Mouse (Mus musculus) kidney, embryonic 16.5 days (tissue): ENCODE measurements at regions not wholly inside any gene's neighbourhood (a gene's known extent, or its start where the extent isn't known, plus 50 kb on each side); places are given as distances from the start of the nearest gene placed in this dataset.
"Not testable (repeated sequence)": the region's sequence is repeated elsewhere in the genome, so short reads cannot be mapped to it uniquely, and the experiment has no call there.

Experiments used
- ATAC-seq: fragments of 200-750 bp; cut with Nextera tagmentation; 2 replicates; pipeline ENCODE4 v1.8.0; 2017; ENCODE audit warnings: moderate TSS enrichment; ENCODE audit not compliant: low FRiP score, low TSS enrichment
- H3K27ac ChIP-seq: fragments of 300-500 bp; sonication (generic); 2 replicates; pipeline ENCODE4 v1.5.1; 2014; ENCODE audit warnings: low read length
- H3K27me3 ChIP-seq: fragments of 300-500 bp; sonication (generic); 2 replicates; pipeline ENCODE4 v1.6.1; 2014; ENCODE audit warnings: low read length, control low read depth, mixed read lengths; ENCODE audit not compliant: insufficient read depth
- H3K36me3 ChIP-seq: fragments of 300-500 bp; sonication (generic); 2 replicates; pipeline ENCODE4 v1.6.1; 2014; ENCODE audit warnings: low read length, control low read depth, mixed read lengths; ENCODE audit not compliant: insufficient read depth
- H3K4me1 ChIP-seq: fragments of 300-500 bp; sonication (generic); 2 replicates; pipeline ENCODE4 v1.6.1; 2014; ENCODE audit warnings: low read length, control low read depth, mixed read lengths; ENCODE audit not compliant: insufficient read depth
- H3K4me2 ChIP-seq: fragments of 300-500 bp; sonication (generic); replicated peaks from 2 replicates; pipeline ENCODE4 v1.6.1; 2014; ENCODE audit warnings: low read depth, low read length
- H3K4me3 ChIP-seq: fragments of 300-500 bp; sonication (generic); 2 replicates; pipeline ENCODE4 v1.5.1; 2014; ENCODE audit warnings: mild to moderate bottlenecking, low read length
- H3K9ac ChIP-seq: fragments of 300-500 bp; sonication (generic); replicated peaks from 2 replicates; pipeline ENCODE4 v1.6.1; 2014; ENCODE audit warnings: low read length
- H3K9me3 ChIP-seq: fragments of 300-500 bp; sonication (generic); 2 replicates; pipeline ENCODE4 v1.6.1; 2016; ENCODE audit warnings: low read length, control low read depth
- WGBS: fragments of 180-500 bp; shearing (Covaris S2); extraction: QIAGEN DNeasy Blood & Tissue Kit; methylation state at CpG from one replicate; pipeline ENCODE4 v1.1.7; 2014; 5-methylcytosine and 5-hydroxymethylcytosine counted together

DNA sequence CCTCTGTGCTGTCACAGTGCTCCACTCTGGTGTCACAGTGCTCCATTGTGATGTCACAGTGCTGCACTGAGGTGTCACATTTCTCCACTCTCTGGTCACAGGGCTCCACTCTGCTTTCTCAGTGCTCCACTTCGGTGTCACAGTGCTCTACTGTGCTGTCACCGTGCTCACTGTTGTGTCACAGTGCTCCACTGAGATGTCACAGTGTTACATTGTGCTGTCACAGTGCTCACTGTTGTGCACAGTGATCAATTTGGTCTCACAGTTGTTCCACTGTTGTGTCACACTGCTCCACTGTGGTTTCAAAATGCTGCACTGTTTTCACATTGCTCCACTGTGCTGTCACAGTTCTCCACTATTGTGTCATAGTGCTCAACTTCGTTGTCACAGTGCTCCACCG, 87.4 kb upstream of the Scaf8 start:
- 79% methylated on average over 4 of the region's 4 CpGs for WGBS
- H3K36me3 ChIP-seq: no peaks in the 10 kb centered on the region
- peaks cover 30% of the 10 kb centered on the region; the same call in 1 of the 2 replicates for H3K9me3 ChIP-seq
- H3K4me3 ChIP-seq: no peak overlapping the region
- no peaks in the 10 kb centered on the region for H3K4me1 ChIP-seq
- no peak for ATAC-seq
- H3K27ac ChIP-seq: no peak overlapping the region
- H3K9ac ChIP-seq: no peak overlapping the region
- H3K4me2 ChIP-seq: no peak overlapping the region
- no peaks in the 10 kb centered on the region for H3K27me3 ChIP-seq

GRCm38 (mm10) chr17:3029750-3030149, 85.0 kb upstream of the Scaf8 start:
- not testable (repeated sequence) for H3K4me1 ChIP-seq, H3K4me3 ChIP-seq, H3K27ac ChIP-seq, H3K9ac ChIP-seq, H3K27me3 ChIP-seq, H3K4me2 ChIP-seq, H3K36me3 ChIP-seq
- peaks cover 25% of the 10 kb centered on the region; the same call in 1 of the 2 replicates for H3K9me3 ChIP-seq
- WGBS: 62% methylated on average over 2 of the region's 2 CpGs
- peak; percentile 66 for ATAC-seq

- no peak for ATAC-seq
- H3K9me3 ChIP-seq: peaks cover 26% of the 10 kb centered on the region
- H3K9ac ChIP-seq: no peak overlapping the region
- H3K4me1 ChIP-seq: no peaks in the 10 kb centered on the region
- H3K4me2 ChIP-seq: no peak overlapping the region
- no peaks in the 10 kb centered on the region for H3K27me3 ChIP-seq
- no peak overlapping the region for H3K4me3 ChIP-seq
- H3K36me3 ChIP-seq: no peaks in the 10 kb centered on the region
- no peak overlapping the region for H3K27ac ChIP-seq
- 74% methylated on average over 2 of the region's 2 CpGs for WGBS
Observed at GRCm38 (mm10) chr17:3035099-3035498, 79.7 kb upstream of the Scaf8 start.

DNA sequence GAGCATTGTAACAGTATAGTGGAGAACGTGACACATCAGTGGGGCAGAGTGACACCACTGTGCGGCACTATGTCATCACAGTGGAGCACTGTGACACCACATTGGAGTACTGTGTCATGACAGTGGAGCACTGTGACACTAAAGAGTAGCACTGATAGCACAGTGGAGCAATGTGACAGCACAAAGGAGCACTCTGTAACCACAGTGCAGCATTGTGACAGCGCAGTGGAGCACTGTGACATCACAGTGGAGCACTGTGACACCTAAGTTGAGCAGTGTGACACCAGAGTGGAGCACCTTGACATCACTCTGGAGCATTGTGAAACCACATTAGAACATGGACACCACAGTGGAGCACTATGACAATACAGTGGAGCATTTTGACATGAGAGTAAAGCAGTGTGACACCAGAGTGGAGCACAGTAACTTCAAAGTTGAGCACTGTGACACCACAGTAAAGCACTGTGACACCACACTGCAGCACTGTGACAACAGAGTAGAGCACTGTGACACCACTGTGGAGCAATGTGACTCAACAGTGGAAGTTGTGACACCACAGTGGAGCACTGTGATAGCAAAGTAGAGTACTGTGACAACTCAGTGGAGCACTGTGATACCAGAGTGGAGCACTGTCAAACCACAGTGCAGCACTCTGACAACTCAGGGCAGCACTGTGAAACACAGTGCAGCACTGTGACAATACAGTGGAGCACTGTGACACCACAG, 77.5 kb upstream of the Scaf8 start:
- H3K4me1 ChIP-seq: no peaks in the 10 kb centered on the region
- H3K27me3 ChIP-seq: no peaks in the 10 kb centered on the region
- no peak overlapping the region for H3K4me2 ChIP-seq
- no peak overlapping the region for H3K4me3 ChIP-seq
- no peak overlapping the region for H3K9ac ChIP-seq
- no peaks in the 10 kb centered on the region for H3K36me3 ChIP-seq
- no peak overlapping the region for H3K27ac ChIP-seq
- no peak for ATAC-seq
- peaks cover 9% of the 10 kb centered on the region for H3K9me3 ChIP-seq
- WGBS: 43% methylated on average over 3 of the region's 3 CpGs

- no peak overlapping the region for H3K4me2 ChIP-seq
- H3K27ac ChIP-seq: no peak overlapping the region
- H3K27me3 ChIP-seq: no peaks in the 10 kb centered on the region
- H3K9ac ChIP-seq: no peak overlapping the region
- peaks cover 9% of the 10 kb centered on the region for H3K9me3 ChIP-seq
- ATAC-seq: no peak
- no peaks in the 10 kb centered on the region for H3K4me1 ChIP-seq
- no peak overlapping the region for H3K4me3 ChIP-seq
- WGBS: 84% methylated on average over 1 of the region's 1 CpGs
- H3K36me3 ChIP-seq: no peaks in the 10 kb centered on the region
Observed at GRCm38 (mm10) chr17:3038067-3038466, 76.7 kb upstream of the Scaf8 start.

DNA sequence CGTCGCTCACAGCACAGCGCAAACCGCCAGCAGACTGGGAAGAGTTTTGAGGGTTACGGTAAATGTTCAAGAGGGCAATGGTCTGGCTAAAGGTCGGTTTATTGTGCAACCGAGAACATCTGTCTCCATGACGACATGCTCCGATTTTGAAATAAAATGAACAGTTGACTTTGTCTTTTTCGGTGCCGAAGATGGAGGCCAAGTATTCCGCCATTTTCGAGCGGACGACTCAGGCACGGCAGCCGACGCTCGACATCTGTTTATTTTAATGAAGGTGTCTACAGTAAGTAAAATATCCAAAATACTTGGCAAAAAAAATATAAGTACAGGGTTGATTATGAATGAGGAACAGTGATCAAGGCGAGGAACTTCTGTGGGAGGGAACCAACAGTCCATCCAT, 70.3 kb upstream of the Scaf8 start:
- H3K36me3 ChIP-seq, H3K27ac ChIP-seq, H3K9me3 ChIP-seq, H3K9ac ChIP-seq, ATAC-seq, H3K4me3 ChIP-seq, H3K27me3 ChIP-seq, H3K4me1 ChIP-seq, H3K4me2 ChIP-seq: not testable (repeated sequence)
- 89% methylated on average over 20 of the region's 20 CpGs for WGBS

GRCm38 (mm10) chr17:3053859-3054258, 60.9 kb upstream of the Scaf8 start:
- WGBS: 73% methylated on average over 4 of the region's 4 CpGs
- H3K36me3 ChIP-seq, H3K4me3 ChIP-seq, H3K27ac ChIP-seq, H3K27me3 ChIP-seq, H3K4me1 ChIP-seq, H3K4me2 ChIP-seq, H3K9ac ChIP-seq, ATAC-seq, H3K9me3 ChIP-seq: not testable (repeated sequence)

DNA sequence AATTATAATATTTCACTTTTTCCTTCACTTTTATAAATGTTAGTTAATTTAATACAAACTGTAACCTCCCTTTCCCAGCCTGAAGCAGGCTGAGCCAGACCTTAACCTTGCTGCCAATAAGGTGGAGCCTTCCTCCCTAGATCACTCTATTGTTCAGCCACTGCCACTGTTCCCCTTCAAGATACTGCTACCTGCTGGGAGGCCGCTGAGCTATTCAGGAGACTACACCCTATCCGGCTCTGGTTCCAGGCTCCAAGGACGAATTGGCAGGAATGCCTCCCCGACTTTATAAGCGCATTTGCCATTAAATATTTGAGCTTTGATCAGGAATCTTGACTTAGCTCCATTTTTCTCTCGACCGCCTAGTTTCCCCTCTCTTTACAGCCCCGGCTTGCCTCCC, 59.9 kb upstream of the Scaf8 start:
- WGBS: 43% methylated on average over 8 of the region's 8 CpGs
- not testable (repeated sequence) for H3K36me3 ChIP-seq, H3K27me3 ChIP-seq, H3K4me3 ChIP-seq, H3K9me3 ChIP-seq, H3K9ac ChIP-seq, H3K4me2 ChIP-seq, ATAC-seq, H3K27ac ChIP-seq, H3K4me1 ChIP-seq

- H3K27me3 ChIP-seq, H3K4me2 ChIP-seq, H3K36me3 ChIP-seq, H3K4me1 ChIP-seq, H3K9me3 ChIP-seq, ATAC-seq, H3K4me3 ChIP-seq, H3K27ac ChIP-seq, H3K9ac ChIP-seq: not testable (repeated sequence)
- WGBS: 77% methylated on average over 3 of the region's 3 CpGs
Observed at GRCm38 (mm10) chr17:3055376-3055775, 59.4 kb upstream of the Scaf8 start.

DNA sequence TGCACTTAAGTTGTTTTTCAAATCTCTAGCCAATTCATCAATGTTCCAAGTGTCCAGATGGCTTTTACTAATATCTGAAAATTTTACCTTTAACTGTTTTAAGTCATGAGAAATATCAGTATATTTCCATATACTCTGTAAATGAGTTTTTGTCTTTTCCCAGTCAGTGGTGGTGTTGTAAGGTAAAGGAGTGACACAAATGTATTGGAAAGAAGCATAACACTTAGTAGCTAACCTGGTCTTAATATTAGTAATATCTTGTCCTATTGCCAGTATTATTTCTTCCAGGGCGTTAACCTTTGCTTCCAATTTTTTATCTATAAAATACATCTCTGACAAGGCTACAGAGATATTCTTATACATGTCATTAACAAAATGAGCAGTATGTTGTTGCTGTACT, 51.4 kb upstream of the Scaf8 start:
- 88% methylated on average over 1 of the region's 1 CpGs for WGBS

More for the DNA sequence above, 51.4 kb upstream of the Scaf8 start:
- H3K9ac ChIP-seq, H3K9me3 ChIP-seq, H3K36me3 ChIP-seq, H3K4me1 ChIP-seq, H3K27ac ChIP-seq, H3K4me2 ChIP-seq, ATAC-seq, H3K4me3 ChIP-seq, H3K27me3 ChIP-seq: not testable (repeated sequence)
